ENCODE assay signal across 26 mouse cellular contexts in the genomic region with DNA sequence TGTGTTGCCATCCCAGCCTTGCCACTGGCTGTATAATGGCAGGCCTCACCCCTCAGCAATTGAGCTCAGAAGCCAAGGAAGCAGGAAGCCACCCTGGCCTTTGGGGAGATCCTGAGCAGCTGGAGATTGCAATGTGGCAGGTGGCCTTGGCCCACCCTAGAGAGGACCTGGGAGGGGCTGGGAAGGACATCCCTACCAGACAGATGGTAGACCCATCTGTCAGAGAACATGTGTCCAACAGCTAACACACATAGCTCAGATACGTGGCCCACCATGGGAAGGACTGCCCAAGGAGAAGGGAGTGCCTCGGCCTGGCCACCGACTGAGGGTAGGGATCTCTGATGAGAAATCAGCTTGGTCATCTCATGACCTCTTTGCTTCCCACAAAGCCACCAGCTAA. TPM values are rescaled to one million over a fixed set of nuclear protein-coding genes. Genes with fewer than 3 reads are reported as not detected.
DNase-seq lines count a peak whose midpoint lies in the region; ATAC-seq and TF ChIP-seq lines count a peak whose summit lies in the region.
"Had no signal": no experiment of that assay in that cellular context is flagged by ENCODE, and none has a peak within 500 bp of the region (broad histone marks: within the 10 kb centered on the region; RNA-seq: fewer than 3 reads in every experiment).

No protein-coding gene starts in this region.

- H3K4me1 ChIP-seq in embryonic facial prominence, embryonic 14.5 days (ENCODE audit: control insufficient read depth, insufficient read depth, low read length): no peaks in the 10 kb centered on the region
- peaks cover 13% of the 10 kb centered on the region for H3K4me1 ChIP-seq in embryonic facial prominence, embryonic 10.5 days
- peaks cover 28% of the 10 kb centered on the region for H3K4me1 ChIP-seq in ES-Bruce4 (ENCODE audit: control insufficient read depth, insufficient read depth, low read length)
- H3K4me1 ChIP-seq: embryonic facial prominence, embryonic 12.5 days; forebrain, embryonic 12.5 days had no signal

- WGBS in embryonic facial prominence, embryonic 14.5 days: 90% methylated on average over 3 of the region's 3 CpGs
- 92% methylated on average over 3 of the region's 3 CpGs for WGBS in embryonic facial prominence, embryonic 10.5 days

- H3ac ChIP-seq in myocyte (ENCODE audit: control insufficient read depth, insufficient read length): no peak overlapping the region

- no peak overlapping the region for H3K9ac ChIP-seq in embryonic facial prominence, embryonic 14.5 days (ENCODE audit: low read depth, low read length)
- H3K9ac ChIP-seq in ES-Bruce4 (ENCODE audit: low read depth, poor library complexity, severe bottlenecking): no peak overlapping the region
- H3K9ac ChIP-seq: embryonic facial prominence, embryonic 12.5 days; embryonic facial prominence, embryonic 15.5 days; forebrain, embryonic 12.5 days had no signal

- no peaks in the 10 kb centered on the region for H3K36me3 ChIP-seq in embryonic facial prominence, embryonic 14.5 days (ENCODE audit: control insufficient read depth, insufficient read depth, low read length)
- no peaks in the 10 kb centered on the region for H3K36me3 ChIP-seq in embryonic facial prominence, embryonic 10.5 days (replicated peaks)
- no peaks in the 10 kb centered on the region for H3K36me3 ChIP-seq in ES-Bruce4 (ENCODE audit: control insufficient read depth, insufficient read depth, low read length, poor library complexity, severe bottlenecking)
- H3K36me3 ChIP-seq in myocyte (ENCODE audit: control insufficient read depth, insufficient read depth): peaks cover 10% of the 10 kb centered on the region
- H3K36me3 ChIP-seq: embryonic facial prominence, embryonic 12.5 days; embryonic facial prominence, embryonic 15.5 days; forebrain, embryonic 10.5 days; forebrain, embryonic 12.5 days had no signal

- peak; percentile 78; the same call in 1 of the 2 replicates for TF ChIP-seq EP300 in ES-Bruce4 (IDR thresholded peaks at IDR 0.05; ENCODE audit: insufficient read depth, low read depth, low read length)

- intact Hi-C loops in left cerebral cortex, postnatal 4 days (cut with DNase I): no loop called here

- peak; percentile 73; the same call in 1 of the 2 replicates for ATAC-seq in embryonic facial prominence, embryonic 14.5 days (ENCODE audit: low read depth)
- ATAC-seq: CD4-positive, CD25-positive, alpha-beta regulatory T cell, adult 4 months; forebrain, embryonic 14.5 days; forebrain, embryonic 16.5 days had no signal

- H3K9me3 ChIP-seq in embryonic facial prominence, embryonic 14.5 days (ENCODE audit: control insufficient read depth, low read length): no peaks in the 10 kb centered on the region
- no peaks in the 10 kb centered on the region for H3K9me3 ChIP-seq in embryonic facial prominence, embryonic 10.5 days
- no peaks in the 10 kb centered on the region for H3K9me3 ChIP-seq in ES-Bruce4 (replicated peaks; ENCODE audit: control insufficient read depth, insufficient read depth, low read length, poor library complexity, severe bottlenecking)
- H3K9me3 ChIP-seq: embryonic facial prominence, embryonic 12.5 days; embryonic facial prominence, embryonic 15.5 days; forebrain, embryonic 10.5 days; forebrain, embryonic 12.5 days had no signal

- TF ChIP-seq CTCF in ES-Bruce4 (IDR thresholded peaks at IDR 0.05; ENCODE audit: low read depth, low read length): no peak

- no peak overlapping the region for H3K4me2 ChIP-seq in embryonic facial prominence, embryonic 14.5 days (ENCODE audit: low read depth, low read length)
- H3K4me2 ChIP-seq in myocyte (ENCODE audit: low read depth): no peak overlapping the region
- H3K4me2 ChIP-seq: embryonic facial prominence, embryonic 12.5 days; embryonic facial prominence, embryonic 15.5 days; forebrain, embryonic 12.5 days had no signal

- peak; percentile 47 for DNase-seq in embryonic facial prominence, embryonic 14.5 days (ENCODE audit: low spot score)
- no peak for DNase-seq in embryonic facial prominence, embryonic 10.5 days (ENCODE audit: low spot score)
- peak; percentile 13 for DNase-seq in left cerebral cortex, postnatal 4 days
- DNase-seq in left cerebral cortex, adult 18-20 months (ENCODE audit: low spot score in 2 of 2): no peak
- DNase-seq in cerebellum, adult 9-11 months: no peak
- DNase-seq: adrenal gland, adult 2 months; adrenal gland, postnatal 10 days; adrenal gland, postnatal 25 days; B cell, adult 2 months; cerebellum, adult 11-12 months; cerebellum, adult 9-10 months; cerebellum, postnatal 36 days; embryo, embryonic 11 days had no signal

- TF ChIP-seq POLR2A in ES-Bruce4 (IDR thresholded peaks at IDR 0.05; ENCODE audit: insufficient read depth, low read length) (no peak), myocyte (IDR thresholded peaks at IDR 0.05; ENCODE audit: insufficient read length, low read depth) (peak; percentile 39)

- H3K27ac ChIP-seq in embryonic facial prominence, embryonic 14.5 days (replicated peaks; ENCODE audit: low read depth, low read length): no peak overlapping the region
- no peak overlapping the region for H3K27ac ChIP-seq in embryonic facial prominence, embryonic 10.5 days (replicated peaks)
- no peak overlapping the region for H3K27ac ChIP-seq in ES-Bruce4 (ENCODE audit: insufficient read depth, low read length)
- H3K27ac ChIP-seq: embryonic facial prominence, embryonic 12.5 days; embryonic facial prominence, embryonic 15.5 days; forebrain, embryonic 10.5 days; forebrain, embryonic 12.5 days had no signal

- no peaks in the 10 kb centered on the region for H3K27me3 ChIP-seq in embryonic facial prominence, embryonic 14.5 days (replicated peaks; ENCODE audit: control insufficient read depth, insufficient read depth, low read length)
- H3K27me3 ChIP-seq in embryonic facial prominence, embryonic 10.5 days (replicated peaks; ENCODE audit: low read depth, poor library complexity, severe bottlenecking): no peaks in the 10 kb centered on the region
- no peaks in the 10 kb centered on the region for H3K27me3 ChIP-seq in ES-Bruce4 (ENCODE audit: control insufficient read depth, insufficient read depth, low read length, poor library complexity, severe bottlenecking)
- H3K27me3 ChIP-seq in myocyte (ENCODE audit: control insufficient read depth, insufficient read depth, insufficient read length): no peaks in the 10 kb centered on the region
- H3K27me3 ChIP-seq: CH12.LX; embryonic facial prominence, embryonic 12.5 days; embryonic facial prominence, embryonic 15.5 days; forebrain, embryonic 12.5 days had no signal

- H3K79me2 ChIP-seq in myocyte (ENCODE audit: control insufficient read depth, insufficient read depth): peaks cover 36% of the 10 kb centered on the region

- H3K4me3 ChIP-seq in embryonic facial prominence, embryonic 14.5 days (ENCODE audit: low read depth, low read length): no peak overlapping the region
- no peak overlapping the region for H3K4me3 ChIP-seq in embryonic facial prominence, embryonic 10.5 days
- H3K4me3 ChIP-seq in ES-Bruce4 (ENCODE audit: low read depth, low read length): no peak overlapping the region
- no peak overlapping the region for H3K4me3 ChIP-seq in myocyte
- H3K4me3 ChIP-seq: embryonic facial prominence, embryonic 12.5 days; embryonic facial prominence, embryonic 15.5 days; erythroblast, embryonic 14.5 days; forebrain, embryonic 10.5 days; forebrain, embryonic 12.5 days had no signal

TF ChIP-seq in myocyte, 11 proteins besides CTCF, POLR2A, EP300 and RAD21:
- TF ChIP-seq CEBPB (IDR thresholded peaks at IDR 0.05; ENCODE audit: insufficient read depth, poor library complexity, severe bottlenecking) (no peak), REST (IDR thresholded peaks at IDR 0.05; ENCODE audit: insufficient read depth, insufficient read length) (no peak), MYOD1 (IDR thresholded peaks at IDR 0.05; ENCODE audit: control insufficient read depth in 1 of 3, insufficient read length in 2 of 3, low read depth in 2 of 3) (peak; percentile 66 to 98 (median 91)), E2F4 (IDR thresholded peaks at IDR 0.05; ENCODE audit: insufficient read depth) (no peak), TCF12 (IDR thresholded peaks at IDR 0.05; ENCODE audit: insufficient read depth, poor library complexity, severe bottlenecking) (peak; percentile 96), SRF (IDR thresholded peaks at IDR 0.05; ENCODE audit: control insufficient read depth, insufficient read length, low read depth) (no peak), MYOG (IDR thresholded peaks at IDR 0.05; ENCODE audit: control insufficient read depth in 1 of 3, insufficient read depth in 1 of 3, insufficient read length in 2 of 3, low read depth in 2 of 3) (peak; percentile 84 to 98 (median 97)), USF1 (IDR thresholded peaks at IDR 0.05; ENCODE audit: low read depth) (no peak), TCF3 (IDR thresholded peaks at IDR 0.05; ENCODE audit: insufficient read length, low read depth) (peak; percentile 97), POLR2AphosphoS2 (IDR thresholded peaks at IDR 0.05; ENCODE audit: insufficient read length, low read depth) (peak; percentile 59), MAX (IDR thresholded peaks at IDR 0.05; ENCODE audit: low read depth) (no peak)
TF ChIP-seq in myocyte: peak in this region for 5.

RNA-seq across cellular contexts. Expression of a gene that starts 41.4 kb away (rescaled TPM):
- polyA plus RNA-seq in embryonic facial prominence, embryonic 14.5 days (2014; fragmentation: Nextera tagmentation; extraction: Ambion mirVana): 6.3 and 8.9 TPM in 2 replicates
- 2.9 and 3.2 TPM in 2 replicates for polyA plus RNA-seq in embryonic facial prominence, embryonic 10.5 days (2016; fragmentation: Nextera tagmentation; extraction: Ambion mirVana)
- 1 to 10 TPM; 1.2 to 1.6 TPM for total RNA-seq in left cerebral cortex, postnatal 4 days (2021)
- 1 to 10 TPM in 1 of 2 experiments, under 1 TPM in 1; 0.56 to 1.9 TPM for total RNA-seq in left cerebral cortex, adult 18-20 months (2021)
- polyA plus RNA-seq in ES-Bruce4 (2011; ENCODE audit: insufficient read depth, insufficient read length, low read depth, missing spikeins) (29.9 and 31.8 TPM in 2 replicates), myocyte (2012; fragmentation: generic; extraction: Trizol) (70.9 TPM)
- total RNA-seq: CH12.LX; common myeloid progenitor, adult 5-6 weeks; MEL had no signal
- polyA plus RNA-seq: CD4-positive, CD25-positive, alpha-beta regulatory T cell, adult 4 months; erythroblast, embryonic 14.5 days had no signal

Comparison
In these comparisons a context has a peak if more than half of its experiments do, and no peak if none do; other contexts are left out.
1. DNase-seq: peak in embryonic facial prominence, embryonic 14.5 days (single experiment) and left cerebral cortex, postnatal 4 days (single experiment); none in embryonic facial prominence, embryonic 10.5 days (single experiment), left cerebral cortex, adult 18-20 months (0 of 2) and cerebellum, adult 9-11 months (single experiment).